Mouse (Mus musculus) cerebellum, adult 2 months (tissue): Measurements from ENCODE around the gene F2.

ENCODE experiments used
- CTCF ChIP-seq: fragments of 200-500 bp; IDR thresholded peaks from 2 replicates; pipeline ENCODE4 v1.5.1; 2011; ENCODE audit warnings: low read depth, mild to moderate bottlenecking, control low read depth, low read length, moderate library complexity, borderline replicate concordance; ENCODE audit not compliant: insufficient read depth
- POLR2A ChIP-seq: fragments of 200-500 bp; IDR thresholded peaks from 2 replicates; pipeline ENCODE4 v1.6.1; 2011; ENCODE audit warnings: low read length, control low read depth, borderline replicate concordance; ENCODE audit not compliant: insufficient read depth

GRCm38 (mm10) chr2:91645811-91646210 is 9.6 kb upstream of the F2 start:
- TF ChIP-seq CTCF (no peak), POLR2A (no peak)
